Mouse (Mus musculus) cerebellum, adult 8-10 months (tissue): ENCODE data around the gene Mast4.

Experiments
- DNase-seq: peaks from one replicate; pipeline ENCODE4 v3.0.0; 2022

Gene Mast4

DNA sequence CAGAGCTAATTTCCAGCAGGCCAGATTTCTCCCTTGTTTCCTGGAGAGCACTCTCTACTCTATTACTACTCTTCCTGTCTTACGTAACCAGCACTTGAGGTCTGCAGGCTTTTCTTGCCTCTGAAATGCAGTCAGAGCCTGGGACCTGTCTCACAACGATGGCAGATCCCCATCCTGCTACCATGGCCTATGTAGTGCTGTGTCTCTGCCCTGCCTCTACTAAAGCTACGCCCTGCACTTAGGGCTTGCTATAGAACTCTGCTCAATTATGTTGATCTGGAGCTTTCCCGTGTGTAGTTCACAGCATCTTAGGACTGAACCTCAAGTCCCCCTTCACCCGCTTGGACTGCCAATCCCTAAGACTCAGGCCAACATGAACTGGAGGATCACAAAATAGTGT, 150.7 kb downstream of the Mast4 start:
- no peak for DNase-seq

DNA sequence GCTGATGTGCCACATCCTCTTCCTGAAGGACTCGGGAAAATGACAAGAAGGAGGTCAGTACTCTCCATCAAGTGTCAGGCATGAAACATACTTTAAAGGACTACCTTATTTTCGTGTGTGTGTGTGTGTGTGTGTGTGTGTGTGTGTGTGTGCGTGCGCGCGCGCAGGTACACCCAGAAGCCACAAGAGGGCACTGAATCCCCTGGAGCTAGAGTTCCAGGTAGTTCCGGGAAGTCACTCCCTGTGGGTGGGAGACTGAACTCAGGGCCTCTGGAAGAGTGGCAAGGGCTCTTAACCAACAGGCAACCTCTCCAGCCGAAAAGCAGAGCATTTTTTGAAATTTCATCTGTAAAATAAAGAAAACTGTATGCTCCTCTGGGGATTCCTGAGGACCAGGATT, 152.5 kb downstream of the Mast4 start:
- DNase-seq = no peak

- DNase-seq = no peak
Observed at GRCm38 (mm10) chr13:103176871-103177270, 157.4 kb downstream of the Mast4 start.

DNA sequence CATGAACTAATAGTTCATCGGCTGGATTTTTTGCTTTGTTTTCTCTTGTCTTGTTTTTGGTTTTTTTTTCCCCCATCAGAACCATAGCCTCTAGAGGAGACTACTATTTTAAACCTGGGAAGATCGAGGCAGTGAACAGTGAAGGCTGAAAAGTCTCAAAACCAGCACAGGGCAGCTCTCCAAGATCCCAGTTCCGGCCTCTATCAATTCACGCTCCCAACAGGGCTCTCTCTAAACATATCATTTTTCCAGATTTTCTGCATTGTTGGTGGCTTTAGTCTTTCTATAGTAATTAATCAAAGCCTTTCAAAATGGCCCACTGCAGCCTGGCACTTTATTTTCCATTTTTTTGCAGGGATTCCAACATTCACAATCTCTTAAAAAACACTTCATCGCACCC, 159.9 kb downstream of the Mast4 start:
- no peak for DNase-seq

DNA sequence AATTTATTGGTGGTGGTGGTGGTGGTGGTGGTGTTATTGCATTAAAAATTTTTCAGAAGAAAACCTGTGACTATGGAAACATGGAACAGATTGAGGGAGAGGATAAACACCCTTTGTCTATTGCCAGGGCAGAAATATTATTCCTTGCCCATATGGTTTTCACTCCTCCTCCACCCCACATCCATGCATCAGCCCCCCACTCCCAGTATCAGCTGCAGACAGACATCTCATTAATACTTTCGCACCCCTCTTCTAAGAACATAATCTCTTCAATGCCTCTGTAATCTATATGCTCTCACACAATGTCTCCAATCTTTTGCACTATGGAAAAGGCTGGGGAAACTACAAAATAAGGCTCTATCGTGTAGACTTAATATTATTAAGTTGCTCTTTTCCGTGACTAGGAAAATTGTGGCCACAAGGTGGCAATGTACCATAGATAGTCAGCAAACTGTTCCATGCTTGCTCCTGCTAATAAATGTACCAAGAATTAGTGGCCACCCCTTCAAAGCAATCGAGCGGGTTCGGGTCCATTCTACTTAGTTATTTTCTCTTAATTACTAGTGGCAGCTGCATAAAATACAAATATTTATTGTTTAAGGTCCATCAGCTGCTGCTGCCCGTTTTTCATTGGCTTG, 160.6 kb downstream of the Mast4 start:
- DNase-seq = peak; percentile 23

DNA sequence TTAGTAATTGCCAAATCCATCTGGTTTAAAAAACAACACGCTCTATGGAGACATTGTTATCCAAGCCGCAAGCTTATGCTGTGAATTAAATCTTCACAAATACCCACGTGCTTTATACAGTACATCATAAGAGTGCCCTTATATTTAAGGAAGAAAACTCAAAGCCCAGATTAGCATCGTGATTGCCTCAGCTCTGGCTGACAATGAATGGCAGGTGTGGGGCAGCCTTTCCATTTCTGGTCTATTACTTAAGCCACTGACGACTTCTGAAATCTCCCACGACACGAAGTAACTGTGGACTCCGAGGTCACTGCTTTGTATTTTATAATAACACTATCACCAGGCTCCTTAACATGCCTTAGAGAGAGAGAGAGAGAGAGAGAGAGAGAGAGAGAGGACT, 182.4 kb downstream of the Mast4 start:
- no peak for DNase-seq

DNA sequence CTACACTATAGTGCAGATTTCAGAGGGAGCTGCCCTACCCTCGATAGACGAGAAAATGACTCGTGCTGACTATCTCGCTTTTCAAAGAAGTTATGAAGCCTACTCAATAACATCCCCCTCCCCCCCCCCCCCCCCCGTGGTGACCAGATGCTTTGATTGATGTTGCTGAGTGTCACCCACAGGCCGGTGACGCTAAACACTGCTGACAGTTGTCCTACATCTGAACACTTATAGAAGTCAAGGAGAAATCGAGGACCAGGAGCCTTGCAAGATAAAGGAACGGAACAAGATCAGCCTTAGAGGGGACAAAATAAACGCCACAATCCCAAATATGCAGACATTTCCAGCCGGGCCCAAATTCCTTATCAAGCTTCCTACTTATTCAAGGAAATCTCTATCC, 183.1 kb downstream of the Mast4 start:
- no peak for DNase-seq

DNA sequence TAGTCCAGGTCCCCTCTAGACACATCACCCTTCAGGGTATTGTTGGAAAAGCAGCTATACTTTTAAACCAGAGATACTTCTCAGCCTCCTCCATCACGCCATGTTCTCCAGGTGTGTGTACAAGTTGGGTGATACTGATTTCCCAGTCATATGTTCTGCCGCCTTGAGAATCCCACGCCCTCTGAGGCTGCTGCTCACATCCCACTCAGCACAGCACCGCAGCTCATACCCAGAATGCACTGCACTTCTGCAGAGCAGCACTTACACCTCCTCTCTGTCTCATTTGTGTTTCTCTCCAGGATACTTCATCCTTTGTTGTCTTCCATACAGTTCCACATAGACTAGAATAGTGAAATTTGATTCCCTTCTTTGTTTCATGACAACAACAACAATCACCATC, 183.6 kb downstream of the Mast4 start:
- no peak for DNase-seq

GRCm38 (mm10) chr13:103149415-103149814, 184.9 kb downstream of the Mast4 start:
- no peak for DNase-seq

DNA sequence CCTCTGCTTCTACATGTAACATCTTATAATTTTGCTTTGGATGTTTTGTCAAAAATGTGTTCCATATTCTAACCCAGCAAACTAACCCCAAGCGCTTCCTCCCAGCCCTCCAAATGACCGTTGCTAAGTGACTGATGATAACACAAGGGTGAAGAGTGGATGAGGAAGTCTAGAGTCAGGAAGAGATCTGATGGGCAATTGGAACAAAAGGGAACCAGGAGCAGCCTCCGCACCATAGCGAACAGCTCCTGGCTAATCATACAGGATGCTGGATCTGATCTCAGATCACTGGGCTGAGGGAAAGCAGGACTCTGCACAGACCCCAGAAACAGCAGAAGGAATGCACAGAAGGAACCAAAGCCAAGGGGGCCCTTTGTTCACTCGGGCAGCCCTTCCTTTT, 190.0 kb downstream of the Mast4 start:
- no peak for DNase-seq

- DNase-seq = no peak
Observed at GRCm38 (mm10) chr13:103141304-103141703, 193.0 kb downstream of the Mast4 start.

- DNase-seq = no peak
Observed at GRCm38 (mm10) chr13:103140051-103140450, 194.2 kb downstream of the Mast4 start.

DNA sequence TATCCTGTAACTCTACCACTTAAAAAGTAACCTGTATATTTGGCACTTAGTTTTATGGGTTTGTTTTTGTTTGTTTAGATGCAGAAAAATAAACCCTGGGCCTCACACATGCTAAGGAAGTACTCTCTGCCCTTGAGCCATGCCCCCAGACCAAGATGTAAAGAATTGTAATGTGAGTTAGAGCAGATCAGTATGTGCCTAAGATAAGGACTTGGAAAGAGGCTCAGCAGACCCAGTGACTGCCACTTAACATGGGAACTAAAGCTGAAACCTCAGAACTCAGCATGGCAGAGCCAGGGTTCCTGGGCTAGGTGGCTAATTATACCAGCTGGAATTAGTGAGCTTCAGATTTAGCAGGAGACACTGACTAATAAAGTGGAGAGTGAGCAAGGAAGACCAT, 196.0 kb downstream of the Mast4 start:
- no peak for DNase-seq

DNA sequence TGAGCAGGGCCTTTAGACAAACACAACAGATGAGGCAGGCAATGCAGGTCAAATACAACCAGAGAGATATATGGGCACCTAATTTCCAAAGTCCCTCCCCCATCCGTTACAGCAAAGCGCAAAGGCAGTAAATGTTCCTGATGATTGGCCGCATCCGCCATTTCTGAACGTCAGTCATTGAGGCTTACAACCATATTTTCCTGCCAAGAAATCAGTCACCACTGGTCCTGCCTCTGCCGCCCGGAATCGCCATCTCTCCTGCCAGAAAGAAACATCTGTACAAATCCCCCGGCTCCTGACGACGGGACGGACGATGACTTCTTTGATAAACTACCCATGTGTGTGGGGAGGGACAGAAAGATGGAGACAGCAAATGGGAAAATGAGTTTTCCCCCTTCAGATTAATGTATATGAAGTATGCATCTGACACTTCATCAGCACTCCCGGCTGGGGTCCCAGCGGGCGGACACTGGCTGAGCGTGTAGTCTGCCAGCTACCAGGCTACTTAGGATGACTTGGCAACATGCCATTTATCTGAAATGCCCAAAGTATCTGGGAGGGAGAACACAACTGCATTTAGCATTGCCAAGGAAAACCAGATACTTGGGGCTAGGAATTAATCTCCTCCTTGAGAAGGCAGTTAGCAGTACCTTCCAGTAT, 198.9 kb downstream of the Mast4 start:
- no peak for DNase-seq

GRCm38 (mm10) chr13:103131781-103132180, 202.5 kb downstream of the Mast4 start:
- DNase-seq = no peak

- no peak for DNase-seq
Observed at GRCm38 (mm10) chr13:103129130-103129797, 205.0 kb downstream of the Mast4 start.

- DNase-seq = no peak
Observed at GRCm38 (mm10) chr13:103128729-103129128, 205.6 kb downstream of the Mast4 start.

GRCm38 (mm10) chr13:103127594-103127993, 206.7 kb downstream of the Mast4 start:
- DNase-seq = no peak

GRCm38 (mm10) chr13:103123716-103124115, 210.6 kb downstream of the Mast4 start:
- no peak for DNase-seq

GRCm38 (mm10) chr13:103121796-103122792, 212.2 kb downstream of the Mast4 start:
- DNase-seq = no peak

DNA sequence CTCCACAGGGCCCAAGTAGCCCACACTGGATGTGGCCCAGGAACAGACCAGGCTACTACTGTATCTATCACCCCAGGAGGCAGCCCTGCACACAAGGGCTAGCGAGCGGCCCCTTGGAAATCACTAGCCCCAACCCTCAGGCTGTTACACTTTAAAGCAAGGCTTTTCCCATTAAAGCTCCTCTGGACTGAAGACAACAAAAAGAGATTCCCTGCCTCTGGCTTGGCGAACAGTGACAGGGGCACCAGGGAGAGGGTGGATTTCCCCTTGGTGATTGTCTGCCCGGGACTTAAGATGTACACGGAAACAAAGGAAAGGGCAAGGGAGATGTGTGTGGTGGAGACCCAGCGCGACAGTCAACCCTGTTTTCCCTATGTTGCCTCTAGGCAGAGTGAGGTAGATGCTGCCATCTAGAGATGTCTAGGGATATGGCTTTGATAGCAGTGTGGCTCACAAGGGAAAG, 213.6 kb downstream of the Mast4 start:
- DNase-seq = peak; percentile 7

GRCm38 (mm10) chr13:103119728-103120127, 214.6 kb downstream of the Mast4 start:
- no peak for DNase-seq

DNA sequence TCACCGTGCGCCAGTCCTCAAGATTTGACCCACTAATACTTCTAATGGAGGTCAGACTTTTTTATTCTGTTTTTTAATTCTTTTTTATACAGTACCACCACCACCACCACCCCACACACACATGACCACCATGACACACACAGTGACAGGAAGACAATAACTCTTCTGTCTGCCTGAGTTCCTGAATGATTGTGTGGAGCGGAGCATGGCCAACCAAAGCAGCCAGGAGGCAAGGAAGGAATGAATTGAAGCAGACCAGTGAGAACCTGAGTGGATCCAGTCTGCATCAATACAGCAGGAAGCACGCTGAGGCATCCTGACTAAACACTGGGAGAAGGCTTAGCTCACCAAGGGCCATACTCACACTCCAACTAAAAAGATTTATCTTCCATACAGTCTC, 219.2 kb downstream of the Mast4 start:
- no peak for DNase-seq
